Mouse (Mus musculus): Measurements from ENCODE around the gene Cpsf4l.

Cpsf4l gene

GRCm38 (mm10) chr11:113699643-113700042, 10.2 kb downstream of the Cpsf4l start:
- no peak for DNase-seq (ENCODE audit: low read depth, low spot score)

GRCm38 (mm10) chr11:113698013-113698545, 11.7 kb downstream of the Cpsf4l start:
- peak; percentile 30 for DNase-seq (ENCODE audit: low read depth, low spot score)

DNA sequence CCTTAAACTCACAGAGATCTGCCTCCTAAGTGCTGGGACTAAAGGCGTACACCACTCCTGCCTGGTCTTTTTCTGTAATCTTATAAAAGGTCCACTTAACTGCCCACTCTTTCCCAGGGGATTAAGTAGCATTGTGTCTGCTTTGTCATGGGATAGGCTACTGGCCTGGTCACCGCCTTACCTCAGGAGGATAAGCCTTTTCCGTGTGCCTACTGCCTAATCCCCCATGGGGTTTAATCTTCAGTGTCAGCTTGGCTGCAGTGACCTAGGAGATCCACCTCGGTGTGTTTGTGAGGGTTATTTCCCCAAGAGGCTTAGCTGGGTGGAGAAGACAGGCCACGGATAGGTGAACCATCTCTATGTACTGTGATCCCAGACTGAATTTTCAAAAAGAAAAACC, 12.2 kb downstream of the Cpsf4l start:
- DNase-seq (ENCODE audit: low read depth, low spot score), result no peak

DNA sequence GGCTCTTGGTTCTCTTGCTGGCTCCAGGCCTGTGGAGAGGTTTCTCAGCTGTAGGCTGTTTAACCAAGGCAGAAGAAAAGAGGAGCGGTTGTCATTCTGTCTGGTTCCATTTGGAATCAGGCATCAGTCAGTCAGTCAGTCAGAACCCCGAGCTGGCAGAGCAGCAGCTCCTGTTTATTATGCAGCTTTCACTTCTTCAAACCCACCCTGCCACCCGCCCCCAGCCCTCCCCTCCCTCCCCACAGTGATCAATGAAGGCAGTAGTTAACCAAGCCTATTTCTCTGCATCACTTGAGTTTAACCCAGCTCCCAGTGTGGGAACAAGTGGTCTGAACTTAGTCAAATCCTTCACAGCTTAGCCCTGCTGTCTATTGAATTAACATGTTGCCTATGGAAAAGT, 18.0 kb downstream of the Cpsf4l start:
- no peak for DNase-seq (ENCODE audit: low read depth, low spot score)

DNA sequence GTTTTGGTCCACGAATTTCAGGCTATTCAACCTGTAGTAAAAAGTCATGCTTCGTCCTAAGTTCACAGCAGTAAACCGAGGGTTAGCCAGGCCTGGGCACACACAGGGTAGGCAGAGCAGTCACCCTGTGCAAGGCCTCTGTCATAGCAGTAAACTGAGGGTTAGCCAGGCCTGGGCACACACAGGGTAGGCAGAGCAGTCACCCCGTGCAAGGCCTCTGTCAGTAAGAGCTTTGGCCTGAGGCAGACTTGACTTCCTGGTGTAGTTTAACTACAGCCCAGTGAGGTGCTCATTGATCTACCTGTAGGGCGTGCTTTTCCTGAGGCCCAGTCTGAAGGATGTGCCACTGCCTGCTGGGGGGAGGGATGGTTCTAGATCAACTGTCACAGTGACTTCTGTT, 18.5 kb downstream of the Cpsf4l start:
- DNase-seq (ENCODE audit: low read depth, low spot score), result no peak

DNA sequence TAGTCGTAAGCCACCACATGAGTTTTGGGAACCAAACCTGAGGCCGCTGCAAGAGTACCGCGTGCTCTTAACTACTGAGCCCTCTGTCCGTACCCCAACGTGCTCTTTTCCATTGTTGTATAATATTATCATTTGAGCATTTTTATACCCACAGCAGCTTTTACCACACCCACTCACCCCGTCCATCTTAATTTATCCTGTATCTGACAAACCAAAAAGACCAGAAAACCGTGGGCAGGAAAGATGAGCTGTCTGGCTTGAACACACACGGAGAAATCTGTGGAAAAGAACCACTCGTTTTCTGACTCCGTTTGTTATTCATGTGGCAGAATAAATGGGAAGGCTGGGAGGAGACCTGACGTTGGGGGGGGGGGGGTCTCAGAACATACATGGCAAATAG, 19.3 kb downstream of the Cpsf4l start:
- peak; percentile 80 for DNase-seq (ENCODE audit: low read depth, low spot score)

DNA sequence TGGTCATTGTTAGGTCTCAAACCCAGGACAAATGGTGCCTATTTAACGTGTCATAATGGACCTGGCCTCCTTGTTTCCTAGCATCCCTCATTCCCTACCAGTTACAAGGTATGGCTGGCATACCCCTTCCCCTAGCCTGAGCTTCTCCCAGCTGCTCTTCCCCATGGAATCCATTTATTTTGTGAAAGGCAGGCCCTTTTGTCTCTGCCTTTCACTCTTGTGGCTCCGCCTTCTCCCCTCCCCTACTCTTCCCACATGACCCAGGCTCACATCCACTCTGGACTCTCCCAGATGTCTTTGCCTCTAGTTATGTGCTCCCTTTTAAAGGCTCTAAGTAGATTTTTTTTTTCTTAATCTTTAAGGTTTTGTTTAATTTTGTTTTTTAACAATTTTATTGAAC, 22.8 kb downstream of the Cpsf4l start:
- no peak for DNase-seq (ENCODE audit: low read depth, low spot score)

- DNase-seq (ENCODE audit: low read depth, low spot score), result no peak
These were observed 24.9 kb downstream of the Cpsf4l start for GRCm38 (mm10) chr11:113684707-113685426.

DNA sequence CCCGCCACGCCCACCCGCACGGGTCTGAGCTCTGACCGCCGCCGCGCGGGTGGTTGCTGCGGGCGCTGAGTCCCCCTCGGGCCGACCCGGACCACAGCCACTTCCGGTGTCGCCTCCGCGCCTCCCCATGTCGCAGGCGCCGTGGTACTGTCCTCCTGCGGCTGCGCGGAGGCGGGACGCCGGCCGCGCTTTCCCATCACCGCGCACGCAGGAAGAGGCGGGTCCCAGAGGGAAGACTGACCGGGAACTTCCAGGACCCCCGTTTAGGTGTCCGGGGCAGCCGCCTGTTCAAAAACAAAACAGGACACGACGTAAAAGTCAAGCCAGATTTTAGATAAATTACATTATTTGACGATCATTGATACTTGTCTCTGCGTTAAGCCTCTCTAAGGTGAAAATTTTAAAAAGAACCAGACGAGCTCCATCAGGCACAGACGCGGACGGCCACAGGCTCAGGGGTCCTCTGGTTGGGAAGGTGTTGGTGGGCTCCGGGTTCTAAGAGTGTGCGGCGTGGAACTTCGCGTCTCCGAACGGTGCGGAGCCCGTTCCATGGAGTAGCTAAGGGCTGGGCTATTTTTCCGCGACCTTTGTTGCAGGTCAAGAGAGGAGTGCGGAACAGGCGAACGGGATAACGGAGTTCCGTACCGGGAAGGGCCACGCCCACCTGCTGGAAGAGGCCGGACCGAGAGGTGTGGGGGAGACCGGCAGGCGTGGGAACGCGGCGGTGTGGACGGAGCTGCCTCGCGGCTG, 25.7 kb downstream of the Cpsf4l start, which contains the start of the genes Fam104a and D11Wsu47e:
TSS of gene Fam104a (minus strand) at position 199 of the 750 bp plus-strand sequence.
TSS of gene D11Wsu47e (plus strand) at position 456 of the 750 bp plus-strand sequence.
- DNase-seq (ENCODE audit: low read depth, low spot score), result peak; percentile 98

GRCm38 (mm10) chr11:113683627-113683956, 26.2 kb downstream of the Cpsf4l start:
- DNase-seq (ENCODE audit: low read depth, low spot score), result no peak

- no peak for DNase-seq (ENCODE audit: low read depth, low spot score)
These were observed 26.8 kb downstream of the Cpsf4l start for GRCm38 (mm10) chr11:113682897-113683626.

DNA sequence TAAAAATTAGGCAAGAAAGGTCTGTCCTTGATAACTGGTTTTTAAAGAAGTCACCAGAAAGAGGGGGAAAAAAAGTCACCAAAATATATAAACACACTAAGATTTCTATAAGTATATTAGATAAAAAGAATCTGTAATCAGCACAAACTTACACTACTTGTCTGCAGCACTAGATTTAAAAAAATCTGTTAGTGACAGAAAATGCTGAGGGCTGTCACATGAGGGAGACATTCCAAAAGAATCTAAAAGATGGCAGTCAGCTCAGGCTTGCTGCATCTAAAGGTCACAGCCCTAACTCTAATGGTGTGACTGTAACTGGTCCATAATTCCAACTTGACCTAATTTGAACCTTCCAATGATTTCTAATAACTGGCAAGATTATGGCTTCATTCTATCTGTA, 27.8 kb downstream of the Cpsf4l start:
- no peak for DNase-seq (ENCODE audit: low read depth, low spot score)

DNA sequence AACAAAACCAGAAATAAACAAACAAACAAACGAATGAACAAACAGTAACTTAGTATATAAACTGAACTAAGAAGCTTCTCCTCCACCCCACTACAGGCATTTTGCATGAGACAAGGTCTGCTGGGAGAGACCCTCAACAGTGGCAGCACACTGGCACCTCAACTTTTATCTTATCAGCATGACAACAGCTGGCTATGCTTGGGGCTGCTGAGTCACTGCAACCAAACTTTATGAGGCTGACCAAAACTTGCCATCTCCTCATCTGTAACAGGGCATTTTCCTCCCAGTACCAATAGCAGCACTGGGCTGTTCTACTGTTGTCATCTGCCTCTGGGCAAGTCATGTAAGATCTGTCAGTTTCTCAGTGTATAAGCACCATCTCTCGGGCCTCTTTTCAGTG, 28.9 kb downstream of the Cpsf4l start:
- no peak for DNase-seq (ENCODE audit: low read depth, low spot score)

- peak; percentile 47 for DNase-seq (ENCODE audit: low read depth, low spot score)
These were observed 31.4 kb downstream of the Cpsf4l start for GRCm38 (mm10) chr11:113678373-113678772.

DNA sequence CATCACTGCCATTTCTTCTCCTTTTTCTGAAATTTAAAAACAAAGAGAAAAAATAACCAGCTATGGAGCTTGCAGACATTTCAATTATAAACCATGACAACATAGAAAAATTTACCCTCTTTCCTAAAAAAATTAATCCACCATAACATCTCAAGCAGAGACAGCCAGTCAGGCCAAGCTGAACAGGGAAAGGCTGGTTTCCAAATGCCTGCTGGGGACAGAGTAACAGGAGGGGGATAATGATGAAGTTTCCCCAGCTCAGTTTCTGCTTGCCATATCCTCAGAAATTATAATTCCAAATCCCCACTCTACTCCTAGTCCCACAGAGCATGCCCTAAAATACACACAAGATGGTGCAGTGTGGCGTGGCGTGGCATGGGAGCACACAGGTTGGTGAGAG, 32.4 kb downstream of the Cpsf4l start:
- DNase-seq (ENCODE audit: low read depth, low spot score), result no peak

DNA sequence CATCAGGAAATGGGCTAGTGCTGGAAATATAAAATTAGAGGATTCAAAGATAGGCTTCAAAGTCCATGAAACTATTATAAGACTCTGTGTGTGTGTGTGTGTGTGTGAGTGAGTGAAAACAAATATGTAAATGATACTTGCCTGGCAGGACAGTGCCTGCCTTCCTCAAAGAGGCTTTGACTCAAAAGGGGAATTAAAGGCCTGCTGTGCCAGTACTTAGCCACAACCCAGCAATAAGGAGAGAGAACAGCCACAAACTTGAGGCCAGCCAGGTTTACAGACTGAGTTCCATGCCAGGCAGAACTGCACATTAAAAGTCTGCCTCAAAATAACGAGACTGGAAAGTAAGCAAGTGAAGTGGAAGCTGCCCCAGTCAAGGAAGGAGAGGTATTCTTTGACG, 33.0 kb downstream of the Cpsf4l start:
- DNase-seq (ENCODE audit: low read depth, low spot score), result no peak

DNA sequence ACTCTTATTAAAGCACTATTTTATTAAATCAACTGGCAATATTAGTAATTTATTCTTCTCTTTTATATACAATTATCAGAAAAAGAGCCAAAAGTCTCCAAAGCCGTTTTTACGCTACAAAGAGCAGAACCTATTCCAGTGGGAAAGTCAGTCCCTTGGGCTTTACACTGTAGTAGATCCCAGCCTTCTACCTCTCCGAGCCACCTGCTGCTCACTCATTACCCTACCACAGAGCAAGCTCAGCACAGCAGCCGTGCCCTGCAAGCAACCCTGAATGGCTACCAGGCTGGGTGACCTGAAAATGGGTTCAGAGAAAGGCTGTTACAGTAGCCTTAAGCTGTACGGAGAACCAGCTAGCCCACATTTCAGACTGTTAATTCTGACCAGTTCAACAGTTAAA, 35.2 kb downstream of the Cpsf4l start:
- no peak for DNase-seq (ENCODE audit: low read depth, low spot score)

DNA sequence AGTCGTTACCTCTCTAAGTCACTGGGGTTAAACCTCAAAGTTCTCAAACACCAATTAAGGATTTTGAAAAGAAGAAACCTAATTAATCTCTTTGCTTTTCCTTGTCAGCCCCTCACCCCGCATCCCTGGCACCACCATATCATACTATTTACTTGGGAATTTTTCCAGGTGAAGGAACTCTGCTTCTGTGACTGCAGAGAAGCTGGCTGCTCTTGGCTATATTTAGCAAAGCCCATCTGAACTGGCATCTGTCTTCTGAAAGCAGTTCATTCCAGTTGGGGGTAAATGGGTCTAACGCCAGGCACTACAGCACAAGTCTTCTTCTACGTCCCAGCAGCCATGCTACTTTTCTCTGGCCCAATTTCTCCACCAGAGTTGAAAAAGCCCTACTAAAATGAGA, 36.2 kb downstream of the Cpsf4l start:
- DNase-seq (ENCODE audit: low read depth, low spot score), result peak; percentile 80

DNA sequence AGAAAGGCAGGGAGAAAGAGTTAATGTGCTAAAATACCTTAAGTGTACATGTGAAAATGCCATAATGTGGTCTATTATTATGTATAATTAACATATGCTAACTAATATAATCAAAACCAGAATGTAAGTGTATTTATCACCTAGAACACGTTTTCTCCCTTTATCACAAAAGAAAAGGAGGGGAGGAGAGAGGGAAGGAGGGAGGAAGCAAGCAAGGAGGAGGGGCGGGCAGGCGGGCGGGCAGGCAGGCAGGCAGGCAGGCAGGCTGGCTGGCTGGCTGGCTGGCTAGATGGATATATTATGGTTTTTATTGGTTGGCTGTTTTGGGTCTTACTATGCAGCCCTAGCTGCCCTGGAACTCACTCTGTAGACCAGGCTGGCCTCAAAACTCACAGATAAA, 40.1 kb downstream of the Cpsf4l start:
- no peak for DNase-seq (ENCODE audit: low read depth, low spot score)

- peak; percentile 56 for DNase-seq (ENCODE audit: low read depth, low spot score)
These were observed 41.0 kb downstream of the Cpsf4l start for GRCm38 (mm10) chr11:113668857-113669256.

- no peak for DNase-seq (ENCODE audit: low read depth, low spot score)
These were observed 42.1 kb downstream of the Cpsf4l start for GRCm38 (mm10) chr11:113667704-113668103.

DNA sequence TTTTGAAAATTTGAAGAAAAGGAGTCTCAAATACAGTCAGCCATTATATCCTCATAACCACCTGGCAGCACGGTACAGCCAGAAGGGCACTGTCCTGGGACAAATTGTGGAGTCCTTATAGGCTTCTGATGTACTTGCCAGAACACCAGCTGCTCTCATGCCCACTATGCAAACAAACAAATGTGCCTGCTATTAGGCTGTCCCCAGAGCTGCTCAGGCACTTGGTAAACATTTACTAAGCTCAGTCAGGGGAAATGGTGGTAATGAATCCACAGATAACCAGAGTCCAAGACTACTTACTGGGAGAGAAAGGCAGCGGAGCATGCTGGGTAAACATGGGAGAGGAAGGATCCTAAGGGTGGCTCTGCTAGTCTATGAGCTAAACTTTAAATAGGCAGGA, 42.7 kb downstream of the Cpsf4l start:
- peak; percentile 49 for DNase-seq (ENCODE audit: low read depth, low spot score)
